15 mouse cellular contexts compared by ENCODE assay signal in genomic region chr5:128619987-128620386, GRCm38 (mm10). TPM values are rescaled to one million over a fixed set of nuclear protein-coding genes. Genes with fewer than 3 reads are reported as not detected.
DNase-seq lines count a peak whose midpoint lies in the region; ATAC-seq and TF ChIP-seq lines count a peak whose summit lies in the region.
"Had no signal": no experiment of that assay in that cellular context is flagged by ENCODE, and none has a peak within 500 bp of the region (broad histone marks: within the 10 kb centered on the region; RNA-seq: fewer than 3 reads in every experiment).

No protein-coding gene starts in this region.

- H3K9me3 ChIP-seq in kidney, embryonic 15.5 days (replicated peaks): no peaks in the 10 kb centered on the region
- no peaks in the 10 kb centered on the region for H3K9me3 ChIP-seq in limb, embryonic 14.5 days (ENCODE audit: control insufficient read depth, low read length)
- H3K9me3 ChIP-seq: liver, embryonic 13.5 days had no signal

- no peak for TF ChIP-seq CTCF in brain, embryonic 14.5 days (IDR thresholded peaks at IDR 0.05; ENCODE audit: borderline replicate concordance, extremely low read depth, insufficient read depth, insufficient read length)

- H3K4me2 ChIP-seq in kidney, embryonic 15.5 days: no peak overlapping the region
- H3K4me2 ChIP-seq in limb, embryonic 14.5 days (replicated peaks; ENCODE audit: low read depth, low read length, severe bottlenecking): peak overlapping the region; percentile 14
- H3K4me2 ChIP-seq: liver, embryonic 13.5 days had no signal

- 0 out of 2 replicates have a peak overlapping the region, but pooled peaks have one; percentile 13 for H3K27ac ChIP-seq in kidney, embryonic 15.5 days
- 0 out of 2 replicates have a peak overlapping the region, but pooled peaks have one; percentile 20 for H3K27ac ChIP-seq in limb, embryonic 14.5 days (replicated peaks; ENCODE audit: low read depth, low read length)
- H3K27ac ChIP-seq: liver, embryonic 13.5 days had no signal

- H3K4me3 ChIP-seq in kidney, embryonic 15.5 days (replicated peaks): no peak overlapping the region
- H3K4me3 ChIP-seq in limb, embryonic 14.5 days (replicated peaks; ENCODE audit: low read length): no peak overlapping the region
- H3K4me3 ChIP-seq: liver, embryonic 13.5 days had no signal

- H3K36me3 ChIP-seq in kidney, embryonic 15.5 days: no peaks in the 10 kb centered on the region
- H3K36me3 ChIP-seq in limb, embryonic 14.5 days (ENCODE audit: control insufficient read depth, insufficient read depth, low read length): no peaks in the 10 kb centered on the region
- H3K36me3 ChIP-seq: liver, embryonic 13.5 days had no signal

- H3K27me3 ChIP-seq in kidney, embryonic 15.5 days: peaks cover 18% of the 10 kb centered on the region
- H3K27me3 ChIP-seq in limb, embryonic 14.5 days (ENCODE audit: control insufficient read depth, insufficient read depth, low read length): no peaks in the 10 kb centered on the region
- H3K27me3 ChIP-seq: liver, embryonic 13.5 days; Patski had no signal

- H3K9ac ChIP-seq in kidney, embryonic 15.5 days: no peak overlapping the region
- H3K9ac ChIP-seq in limb, embryonic 14.5 days (ENCODE audit: low read depth, low read length, severe bottlenecking): no peak overlapping the region
- H3K9ac ChIP-seq: liver, embryonic 13.5 days had no signal

- no peak for DNase-seq in kidney, postnatal 14 days
- peak; percentile 61 for DNase-seq in brain, embryonic 14.5 days (ENCODE audit: low read depth)
- DNase-seq in embryo, embryonic 9.5 days (ENCODE audit: extremely low spot score): peak; percentile 45
- peak; percentile 66 for DNase-seq in limb, embryonic 14.5 days (ENCODE audit: low spot score)
- DNase-seq in right cerebral cortex, postnatal 25 days: no peak
- no peak for DNase-seq in natural killer cell, adult 2 months (ENCODE audit: low spot score in 2 of 2)
- DNase-seq: heart, adult 18-20 months; heart, postnatal 36 days; kidney, adult 9 months; liver, embryonic 13.5 days; lung, postnatal 36 days; thymus, postnatal 25 days had no signal

- peak; percentile 40 for ATAC-seq in kidney, embryonic 15.5 days (replicated peaks; ENCODE audit: low FRiP score)
- ATAC-seq in limb, embryonic 14.5 days (ENCODE audit: low FRiP score, low read depth): no peak
- no peak for ATAC-seq in inflammation-experienced regulatory T-cells, adult 6 months
- ATAC-seq: Patski had no signal

- WGBS in kidney, embryonic 15.5 days: 19% methylated on average over 8 of the region's 8 CpGs
- WGBS in limb, embryonic 14.5 days: 4% methylated on average over 8 of the region's 8 CpGs

- peaks cover 33% of the 10 kb centered on the region for H3K4me1 ChIP-seq in kidney, embryonic 15.5 days
- peaks cover 37% of the 10 kb centered on the region for H3K4me1 ChIP-seq in limb, embryonic 14.5 days (ENCODE audit: control insufficient read depth, insufficient read depth, low read length)
- H3K4me1 ChIP-seq: liver, embryonic 13.5 days had no signal

- no peak for TF ChIP-seq POLR2A in brain, embryonic 14.5 days (IDR thresholded peaks at IDR 0.05; ENCODE audit: borderline replicate concordance, extremely low read depth, insufficient read depth, insufficient read length, poor library complexity, severe bottlenecking)
- no peak for TF ChIP-seq POLR2A in limb, embryonic 14.5 days (IDR thresholded peaks at IDR 0.05; ENCODE audit: borderline replicate concordance, extremely low read depth, insufficient read depth, insufficient read length)

RNA-seq across cellular contexts. Expression of gene Fzd10, which starts 19.3 kb away (rescaled TPM):
- 2.2 and 2.4 TPM in 2 replicates for polyA plus RNA-seq in kidney, embryonic 15.5 days (2015; fragmentation: Nextera tagmentation; extraction: Ambion mirVana)
- 13.8 and 23.6 TPM in 2 replicates for polyA plus RNA-seq in brain, embryonic 14.5 days (2012; rRNA removed)
- polyA plus RNA-seq in limb, embryonic 14.5 days (2012; rRNA removed): 23.1 and 26.3 TPM in 2 replicates
- 11.3 and 12.5 TPM in 2 replicates for polyA plus RNA-seq in limb, embryonic 14.5 days (2014; fragmentation: Nextera tagmentation; extraction: Ambion mirVana)
- polyA plus RNA-seq in inflammation-experienced regulatory T-cells, adult 6 months (2017; shearing (Covaris generic)): not detected
- polyA plus RNA-seq: Patski had no signal

Comparison
In these comparisons a context has a peak if more than half of its experiments do, and no peak if none do; other contexts are left out.
1. DNase-seq: peak in brain, embryonic 14.5 days (single experiment), embryo, embryonic 9.5 days (single experiment) and limb, embryonic 14.5 days (single experiment); none in kidney, postnatal 14 days (single experiment), right cerebral cortex, postnatal 25 days (single experiment) and natural killer cell, adult 2 months (0 of 2).